Mouse (Mus musculus) kidney, adult 11 months (tissue): ENCODE measurements at regions not wholly inside any gene's neighbourhood (a gene's known extent, or its start where the extent isn't known, plus 50 kb on each side); places are given as distances from the start of the nearest gene placed in this dataset.

Source experiments
- DNase-seq: peaks from one replicate; pipeline ENCODE4 v3.0.0; 2022

GRCm38 (mm10) chr6:49893113-49893512 is 70.6 kb downstream of the Npy start:
- DNase-seq: no peak

DNA sequence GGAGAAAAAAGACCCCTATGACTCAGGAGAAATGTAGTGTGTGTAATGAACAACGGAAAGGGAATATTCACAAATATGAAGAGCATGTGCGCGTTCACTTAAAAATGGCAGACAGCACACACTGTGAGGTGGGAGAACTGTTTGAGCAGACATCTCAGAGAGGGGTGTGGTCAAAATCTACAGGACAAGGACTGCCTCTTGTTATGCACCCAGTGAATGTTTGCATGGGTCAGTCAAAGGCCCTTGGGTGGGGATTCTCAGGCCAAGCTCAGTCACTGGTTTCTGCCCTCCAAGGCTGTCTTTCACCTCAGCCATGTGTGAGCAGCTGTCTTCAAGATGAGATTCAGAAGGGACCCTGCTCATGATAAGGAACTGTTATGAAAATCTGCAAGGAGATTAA is 76.6 kb downstream of the Npy start:
- DNase-seq: no peak

DNA sequence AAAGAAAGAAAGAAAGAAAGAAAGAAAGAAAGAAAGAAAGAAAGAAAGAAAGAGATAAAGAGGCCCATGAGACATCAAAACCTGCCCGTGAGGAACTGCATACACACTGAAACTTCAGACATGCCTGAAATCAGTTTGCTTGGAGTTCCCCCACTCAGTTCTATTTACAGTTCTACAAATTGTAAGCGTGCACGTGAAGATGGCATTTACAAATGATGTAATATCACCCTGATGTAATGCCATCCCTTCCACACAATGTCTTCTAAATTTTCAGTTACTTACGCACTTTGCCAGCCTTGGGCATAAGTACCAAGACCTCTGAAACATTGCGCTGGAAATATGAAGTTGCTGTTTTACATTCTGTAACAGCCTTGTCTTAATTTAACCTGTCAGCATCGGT is 79.0 kb downstream of the Npy start:
- no peak for DNase-seq

GRCm38 (mm10) chr6:49904001-49904400 is 81.5 kb downstream of the Npy start:
- no peak for DNase-seq

GRCm38 (mm10) chr6:49906456-49906855 is 83.9 kb downstream of the Npy start:
- DNase-seq: no peak

GRCm38 (mm10) chr6:49919089-49919812 is 96.7 kb downstream of the Npy start:
- DNase-seq: peak; percentile 16

DNA sequence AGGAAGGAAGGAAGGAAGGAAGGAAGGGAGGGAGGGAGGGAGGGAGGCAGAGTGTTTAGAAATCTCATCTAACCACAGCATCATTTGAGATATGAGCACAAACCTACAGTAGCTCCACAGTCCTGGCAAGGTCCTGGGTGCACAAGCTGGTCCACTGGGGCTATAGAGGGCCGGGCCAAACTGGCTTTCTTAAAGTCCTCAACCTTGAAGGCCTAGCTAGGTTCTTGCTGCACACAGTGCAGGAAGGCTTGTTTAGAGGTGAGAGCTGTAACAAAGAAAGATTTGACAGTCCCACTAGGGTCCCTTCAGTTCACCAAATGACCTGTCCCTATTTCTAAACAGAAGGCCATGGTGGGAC is 97.3 kb downstream of the Npy start:
- DNase-seq: no peak

DNA sequence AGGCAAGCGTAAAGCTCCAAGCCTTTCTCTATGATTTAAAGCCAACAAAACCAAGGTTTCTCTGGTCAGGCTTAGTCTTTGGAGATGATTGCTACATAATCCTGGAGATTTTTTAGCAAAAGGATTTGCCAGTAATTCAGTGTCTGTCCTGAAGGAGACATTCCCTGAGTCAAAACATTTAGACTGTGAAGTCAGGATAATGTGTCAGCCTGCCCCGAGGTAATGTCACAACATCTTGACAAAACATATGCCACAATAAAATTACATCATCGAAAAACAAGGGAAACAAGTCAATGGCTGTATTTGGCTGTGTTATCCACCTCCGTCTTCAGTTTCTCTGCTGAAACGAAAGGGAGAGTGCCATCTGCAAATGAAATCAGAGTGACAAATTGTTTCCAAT is 101.8 kb downstream of the Npy start:
- DNase-seq: no peak

GRCm38 (mm10) chr6:49928075-49928474 is 105.6 kb downstream of the Npy start:
- DNase-seq: no peak

DNA sequence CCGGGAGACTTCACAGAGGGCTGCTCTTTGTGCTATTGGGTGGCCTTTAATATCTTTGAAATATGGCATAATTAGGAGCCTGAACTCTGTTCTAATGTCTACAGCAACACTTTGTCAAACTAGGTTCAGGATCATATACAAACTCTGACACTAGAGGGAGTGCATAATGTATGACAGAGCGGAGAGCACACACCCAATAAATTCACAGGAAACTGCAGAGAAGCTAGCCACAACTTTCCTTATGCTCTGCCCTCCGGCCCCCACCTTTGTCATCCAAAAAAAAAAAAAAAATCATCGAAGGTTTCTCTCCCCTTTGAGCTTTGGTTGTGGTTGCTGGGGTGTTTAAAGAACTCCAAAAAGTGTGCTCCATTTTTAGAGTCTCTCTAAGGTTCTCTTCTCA is 107.6 kb downstream of the Npy start:
- no peak for DNase-seq

DNA sequence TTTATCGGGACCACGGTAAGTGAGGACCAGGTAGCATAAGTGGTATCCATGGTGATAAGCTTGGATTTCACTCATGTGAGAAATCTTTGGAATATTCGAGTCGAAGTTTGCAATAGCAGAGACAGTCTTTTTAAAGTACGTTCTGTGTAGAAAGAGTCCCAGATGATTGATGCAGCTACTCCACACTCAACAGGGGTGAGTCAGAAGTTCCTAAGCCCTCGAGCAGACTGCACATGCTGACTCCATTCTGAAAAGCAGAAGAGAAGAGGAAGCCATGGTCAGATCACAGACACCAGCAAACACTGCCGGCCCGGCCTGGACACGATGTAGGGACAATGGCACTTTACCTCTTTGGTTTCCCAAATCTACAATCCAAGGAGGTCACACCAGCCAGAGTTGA is 120.6 kb downstream of the Npy start:
- DNase-seq: no peak

DNA sequence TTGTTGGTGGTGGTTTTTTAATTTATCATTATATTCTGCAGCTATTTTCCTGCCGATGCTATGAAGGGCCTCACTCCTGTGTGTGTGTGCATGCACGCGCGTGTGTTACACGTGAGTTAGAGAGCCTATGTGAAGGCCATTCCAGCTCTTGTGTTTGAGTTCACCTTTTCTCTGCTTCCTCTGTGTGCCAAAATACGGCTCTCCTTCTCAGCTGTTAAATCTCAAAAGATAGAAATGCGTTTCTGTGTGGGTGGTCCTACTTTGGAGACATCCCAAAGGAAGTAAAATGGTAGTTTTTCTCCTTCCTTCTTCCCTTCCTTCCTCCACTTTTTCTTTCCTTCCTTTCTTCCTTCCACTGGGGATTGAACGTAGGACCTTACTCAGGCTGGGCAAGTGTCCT is 136.4 kb downstream of the Npy start:
- no peak for DNase-seq

- no peak for DNase-seq
These were observed 138.7 kb downstream of the Npy start for GRCm38 (mm10) chr6:49961166-49961565.

GRCm38 (mm10) chr6:49965944-49966545 is 143.5 kb downstream of the Npy start:
- DNase-seq: peak; percentile 82

- no peak for DNase-seq
These were observed 143.5 kb upstream of the Mpp6 start for GRCm38 (mm10) chr6:49966555-49966954.

- no peak for DNase-seq
These were observed 136.7 kb upstream of the Mpp6 start for GRCm38 (mm10) chr6:49973258-49973865.

GRCm38 (mm10) chr6:49977783-49978182 is 132.3 kb upstream of the Mpp6 start:
- peak; percentile 21 for DNase-seq

DNA sequence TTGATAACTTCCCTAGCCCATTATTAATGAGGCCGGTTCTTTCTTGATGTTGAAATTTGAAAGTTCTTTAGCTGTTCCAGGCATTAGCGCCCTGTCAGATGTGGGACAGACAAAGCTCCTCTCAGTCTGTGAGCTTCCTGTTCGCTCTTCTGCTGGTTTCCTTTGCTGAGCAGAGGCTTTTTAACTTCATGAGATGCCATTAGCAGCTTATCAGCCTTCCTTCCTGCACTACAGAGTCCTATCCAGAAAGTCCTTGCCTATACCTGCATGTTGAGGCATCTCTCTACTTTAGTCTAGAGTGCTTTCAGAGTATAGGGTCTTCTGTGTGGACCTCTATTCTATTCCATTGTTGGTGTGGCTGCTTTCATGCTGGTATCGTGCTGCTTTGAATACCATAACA is 126.3 kb upstream of the Mpp6 start:
- DNase-seq: no peak

DNA sequence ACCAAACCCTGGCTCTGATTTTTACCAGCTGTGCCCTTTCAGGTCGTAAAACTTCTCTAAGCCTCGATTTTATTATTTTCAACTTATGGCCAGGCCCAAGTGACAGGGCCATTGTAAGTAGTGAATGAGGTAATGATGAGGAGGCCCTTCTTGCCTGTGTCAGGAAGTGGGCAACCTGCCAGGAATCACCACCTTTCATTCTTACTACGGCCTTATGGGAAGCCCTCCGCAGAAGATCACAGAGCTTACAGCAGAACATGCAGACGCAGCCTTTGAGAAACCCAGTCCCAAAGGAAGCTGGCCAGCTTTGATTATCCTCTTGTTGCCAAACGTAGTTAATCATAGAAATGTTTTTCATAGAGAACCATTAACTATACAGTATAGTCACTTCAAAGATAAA is 124.9 kb upstream of the Mpp6 start:
- peak; percentile 8 for DNase-seq

DNA sequence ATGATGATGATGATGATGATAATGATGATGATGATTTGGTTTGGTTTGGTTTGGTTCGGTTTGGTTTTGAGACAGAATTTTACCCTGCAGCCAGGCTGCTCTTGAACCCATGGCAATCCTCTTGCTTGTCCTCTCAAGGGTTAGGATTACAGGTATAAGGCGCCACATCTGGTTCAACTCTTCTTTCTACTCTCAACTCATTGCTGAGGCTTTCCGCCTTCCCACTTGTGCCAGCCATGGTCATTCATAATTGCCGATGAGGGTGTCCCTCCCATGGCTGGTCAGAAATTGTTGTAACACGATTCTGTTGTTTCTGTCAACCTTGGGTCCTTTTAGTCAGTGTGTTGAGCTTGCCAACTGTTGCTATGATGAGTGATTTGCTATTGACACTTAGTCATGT is 122.9 kb upstream of the Mpp6 start:
- DNase-seq: no peak

DNA sequence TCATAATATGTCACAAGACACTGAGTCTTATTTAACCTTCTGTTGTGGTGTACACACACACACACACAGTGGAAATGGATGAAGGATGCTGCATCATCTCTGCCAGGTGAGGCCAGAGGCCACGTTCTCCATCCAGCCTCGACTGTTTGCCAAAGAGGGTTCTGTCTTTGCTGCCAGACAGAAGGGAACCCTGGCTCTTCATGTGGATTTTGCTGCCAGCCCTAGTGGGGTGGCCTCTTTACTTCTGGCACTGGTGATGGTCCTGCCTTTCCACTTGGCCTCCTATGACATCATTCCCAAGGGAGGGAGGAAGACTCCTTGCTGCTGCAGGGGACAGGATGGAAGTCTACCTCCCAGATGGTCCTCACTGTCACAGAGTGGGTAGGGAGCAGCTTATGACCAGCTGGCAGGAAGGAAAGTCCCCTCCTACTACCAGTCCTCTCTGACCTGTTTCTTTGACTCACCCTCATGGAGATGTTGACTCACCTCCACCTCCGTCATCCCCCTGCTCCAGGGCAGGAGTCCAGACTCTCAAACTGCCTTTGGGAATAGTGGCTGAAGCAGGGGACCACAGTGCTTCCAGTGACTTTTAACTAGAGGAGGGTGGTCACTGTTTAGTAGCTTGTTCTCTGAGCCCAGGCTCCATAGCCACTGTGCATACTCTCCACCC is 122.4 kb upstream of the Mpp6 start:
- no peak for DNase-seq

DNA sequence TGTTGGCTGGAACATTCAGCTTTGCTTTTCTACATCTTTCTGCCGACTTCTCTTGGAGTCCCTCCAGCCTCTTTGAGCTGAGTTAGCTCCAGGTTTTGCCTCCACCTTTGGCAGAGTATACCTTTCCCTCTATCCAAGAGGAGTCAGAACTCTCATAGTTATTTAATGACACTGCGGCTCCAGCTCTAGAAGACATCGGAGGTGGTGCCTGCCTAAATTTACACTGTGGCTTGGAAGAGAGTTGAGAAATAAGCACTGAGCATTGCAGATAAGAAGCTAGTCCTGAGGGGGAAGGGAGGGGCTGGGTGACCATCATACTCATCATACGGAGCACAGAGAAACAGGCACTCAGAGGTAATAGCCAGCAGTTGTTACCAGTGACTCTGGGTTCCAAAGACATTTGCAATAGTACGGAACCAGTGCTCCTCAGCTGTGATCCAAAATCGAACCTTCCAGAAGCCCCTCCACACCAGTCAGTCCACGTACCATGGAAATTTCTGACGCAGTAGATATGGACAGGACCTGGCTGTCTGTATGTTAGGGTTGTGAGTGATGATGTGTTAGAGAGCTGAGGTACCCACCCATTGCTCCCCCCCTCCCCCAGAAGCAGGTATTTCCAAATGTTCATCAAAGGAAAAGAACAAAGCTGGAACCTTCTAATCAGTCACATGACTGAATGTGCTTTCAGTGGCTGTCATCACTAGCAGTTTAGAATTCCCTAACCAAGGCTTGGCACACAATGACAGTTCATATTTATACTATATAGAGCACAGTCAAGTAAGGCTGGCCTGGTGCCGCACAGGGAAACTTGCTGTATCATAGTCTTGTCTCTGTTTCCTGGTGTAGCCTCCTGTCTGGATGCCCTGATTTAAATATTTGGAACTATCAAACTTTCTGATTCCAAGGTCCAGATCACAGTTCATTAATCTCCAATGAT is 120.2 kb upstream of the Mpp6 start:
- DNase-seq: peak; percentile 35

GRCm38 (mm10) chr6:49990522-49990858 is 119.6 kb upstream of the Mpp6 start:
- DNase-seq: no peak
